Mouse (Mus musculus) megakaryocyte, embryonic 14.5 days (primary cell): ENCODE measurements around the gene Cfap73.

Experiments
- FLI1 ChIP-seq: IDR thresholded peaks from 2 replicates; pipeline ENCODE4 v1.6.1; 2012; ENCODE audit warnings: low read length, inconsistent platforms, mixed read lengths
- GATA1 ChIP-seq: IDR thresholded peaks from 3 replicates; pipeline ENCODE4 v1.6.1; 2012; ENCODE audit warnings: mixed read lengths, low read length, inconsistent platforms, borderline replicate concordance

GRCm38 (mm10) chr5:120670132-120670531 lies 36.1 kb upstream of the Cfap73 start:
- TF ChIP-seq GATA1 (no peak), FLI1 (no peak)
